Mouse (Mus musculus) embryonic facial prominence, embryonic 14.5 days (tissue): ENCODE results near the gene Atoh8. TPM values are rescaled to one million over a fixed set of nuclear protein-coding genes. Genes with fewer than 3 reads are reported as not detected.

ENCODE experiments used
- ATAC-seq: fragments of 200-750 bp; cut with Nextera tagmentation; 2 replicates; pipeline ENCODE4 v1.8.0; 2017; ENCODE audit warnings: low read depth, moderate number of reproducible peaks, moderate TSS enrichment
- DNase-seq: peaks from one replicate; pipeline ENCODE4 v3.0.0-alpha.2; 2015; ENCODE audit warnings: low spot score
- H3K27ac ChIP-seq: fragments of 300-500 bp; sonication (generic); replicated peaks from 2 replicates; pipeline ENCODE4 v1.5.1; 2014; ENCODE audit warnings: low read depth, mild to moderate bottlenecking, low read length, moderate library complexity
- H3K27me3 ChIP-seq: fragments of 300-500 bp; sonication (generic); replicated peaks from 2 replicates; pipeline ENCODE4 v1.6.1; 2014; ENCODE audit warnings: low read length; ENCODE audit not compliant: control insufficient read depth, insufficient read depth
- H3K36me3 ChIP-seq: fragments of 300-500 bp; sonication (generic); 2 replicates; pipeline ENCODE4 v1.6.1; 2014; ENCODE audit warnings: low read length, mixed read lengths; ENCODE audit not compliant: control insufficient read depth, insufficient read depth
- H3K4me1 ChIP-seq: fragments of 300-500 bp; sonication (generic); 2 replicates; pipeline ENCODE4 v1.6.1; 2014; ENCODE audit warnings: antibody characterized with exemption, low read length; ENCODE audit not compliant: control insufficient read depth, insufficient read depth
- H3K4me2 ChIP-seq: fragments of 300-500 bp; sonication (generic); 2 replicates; pipeline ENCODE4 v1.6.1; 2014; ENCODE audit warnings: low read depth, mild to moderate bottlenecking, low read length, moderate library complexity, mixed read lengths
- H3K4me3 ChIP-seq: fragments of 300-500 bp; sonication (generic); 2 replicates; pipeline ENCODE4 v1.5.1; 2014; ENCODE audit warnings: low read depth, mild to moderate bottlenecking, low read length
- H3K9ac ChIP-seq: fragments of 300-500 bp; sonication (generic); 2 replicates; pipeline ENCODE4 v1.6.1; 2014; ENCODE audit warnings: low read depth, mild to moderate bottlenecking, low read length, moderate library complexity, mixed read lengths
- H3K9me3 ChIP-seq: fragments of 300-500 bp; sonication (generic); 2 replicates; pipeline ENCODE4 v1.6.1; 2016; ENCODE audit warnings: low read length; ENCODE audit not compliant: control insufficient read depth
- WGBS: fragments of 180-500 bp; shearing (Covaris S2); extraction: QIAGEN DNeasy Blood & Tissue Kit; methylation state at CpG from one replicate; pipeline ENCODE4 v1.1.7; 2014; 5-methylcytosine and 5-hydroxymethylcytosine counted together
- polyA plus RNA-seq: library from polyadenylated mRNA; unstranded; fragments of >200 nt; fragmentation: Nextera tagmentation; extraction: Ambion mirVana; gene quantifications from 2 replicates; pipeline ENCODE4 v1.2.1, GENCODE M21; 2014

Atoh8 gene
- polyA plus RNA-seq, 1 experiment from 2014 or later, result 12.9 TPM

DNA sequence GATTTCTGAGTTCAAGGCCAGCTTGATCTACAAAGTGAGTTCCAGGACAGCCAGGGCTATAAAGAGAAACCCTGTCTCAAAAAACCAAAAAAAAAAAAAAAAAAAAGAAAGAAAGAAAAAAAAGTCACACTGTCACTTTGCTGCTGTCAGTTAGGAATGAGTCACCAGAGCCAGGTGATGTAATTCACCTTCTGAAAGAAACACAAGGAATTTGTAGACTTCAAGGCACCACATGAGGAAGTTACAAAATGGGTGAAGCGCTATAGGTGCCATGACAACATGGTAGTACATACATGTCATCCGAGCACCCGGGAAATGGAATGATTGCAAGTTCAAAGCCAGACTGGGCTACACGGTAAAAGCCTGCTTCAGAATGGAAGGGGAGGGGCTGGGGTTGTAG, 14.6 kb upstream of the Atoh8 start:
- Histone ChIP-seq H3K4me2 (no peak overlapping the region), H3K27me3 (no peaks in the 10 kb centered on the region; the same call in 1 of the 2 replicates), H3K9me3 (no peaks in the 10 kb centered on the region), H3K4me3 (no peak overlapping the region), H3K27ac (no peak overlapping the region), H3K4me1 (peaks cover 28% of the 10 kb centered on the region), H3K9ac (no peak overlapping the region), H3K36me3 (no peaks in the 10 kb centered on the region)
- DNase-seq, result no peak
- ATAC-seq, result no peak
- WGBS, result 85% methylated on average over 4 of the region's 4 CpGs

DNA sequence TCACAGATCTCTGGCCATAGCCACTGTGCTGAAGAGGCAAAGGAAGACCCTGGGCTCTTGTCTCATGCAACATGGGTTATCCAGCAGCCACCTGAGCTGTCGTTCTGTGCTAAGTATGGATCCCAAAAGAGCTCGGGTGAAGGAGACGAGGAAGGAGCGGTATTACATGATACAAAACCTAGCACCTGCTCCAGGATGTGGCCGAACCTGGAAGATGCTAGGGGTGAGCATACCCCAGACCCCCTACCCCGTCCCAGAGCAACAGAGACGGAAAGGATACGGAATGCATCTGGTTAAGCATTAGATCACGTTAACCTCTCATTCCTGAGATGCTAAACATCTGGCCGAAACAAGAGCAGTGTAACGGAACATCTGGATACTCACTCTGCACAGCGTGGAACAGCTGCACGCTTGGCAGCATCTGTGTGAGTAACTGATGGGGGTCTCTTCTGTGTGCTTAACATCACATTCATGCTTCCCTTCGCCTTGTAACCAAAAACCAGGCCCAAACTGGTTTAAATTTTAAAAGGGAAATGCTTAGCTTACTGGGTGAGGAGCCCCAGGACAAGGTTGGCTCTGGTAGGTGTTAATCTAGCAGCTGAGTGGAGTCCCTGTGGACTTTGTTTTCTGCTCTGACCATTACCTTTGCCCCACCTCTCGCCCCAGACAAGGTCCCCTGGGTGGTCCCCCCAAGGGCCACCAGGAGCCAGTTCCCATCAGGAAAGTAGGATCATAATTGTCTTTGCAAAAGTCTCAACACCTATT, 13.0 kb upstream of the Atoh8 start:
- Histone ChIP-seq H3K9ac (no peak overlapping the region), H3K27me3 (no peaks in the 10 kb centered on the region; the same call in 1 of the 2 replicates), H3K27ac (no peak overlapping the region; the same call in 1 of the 2 replicates), H3K4me2 (no peak overlapping the region), H3K36me3 (no peaks in the 10 kb centered on the region), H3K4me1 (peaks cover 41% of the 10 kb centered on the region), H3K9me3 (no peaks in the 10 kb centered on the region), H3K4me3 (no peak overlapping the region)
- 35% methylated on average over 15 of the region's 15 CpGs for WGBS
- DNase-seq (peak; percentile 91), ATAC-seq (peak; percentile 75)

DNA sequence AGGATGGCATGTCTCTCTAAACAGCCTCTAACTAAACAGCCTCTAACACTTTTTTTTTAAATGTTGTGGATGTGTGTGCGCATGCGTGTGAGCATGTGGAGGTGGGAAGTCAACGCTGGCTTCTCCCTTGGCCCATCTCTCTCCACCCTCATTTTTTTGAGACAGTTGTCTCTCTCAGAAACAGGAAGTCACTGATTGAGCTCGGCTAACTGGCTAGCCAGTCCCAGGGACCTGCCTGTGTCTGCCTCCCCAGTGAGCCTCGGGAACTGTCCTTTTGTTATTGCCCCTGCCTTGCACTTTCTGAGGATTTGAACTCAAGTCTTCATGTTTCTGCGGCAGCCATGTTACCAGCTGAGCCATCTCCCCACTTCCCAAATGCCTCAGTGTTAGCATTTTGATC, 10.9 kb upstream of the Atoh8 start:
- Histone ChIP-seq H3K9me3 (no peaks in the 10 kb centered on the region), H3K4me2 (no peak overlapping the region), H3K9ac (no peak overlapping the region), H3K4me1 (peaks cover 60% of the 10 kb centered on the region), H3K4me3 (no peak overlapping the region), H3K27me3 (no peaks in the 10 kb centered on the region; the same call in 1 of the 2 replicates), H3K27ac (no peak overlapping the region), H3K36me3 (no peaks in the 10 kb centered on the region)
- WGBS, result 79% methylated on average over 6 of the region's 6 CpGs
- no peak for ATAC-seq
- DNase-seq, result no peak

DNA sequence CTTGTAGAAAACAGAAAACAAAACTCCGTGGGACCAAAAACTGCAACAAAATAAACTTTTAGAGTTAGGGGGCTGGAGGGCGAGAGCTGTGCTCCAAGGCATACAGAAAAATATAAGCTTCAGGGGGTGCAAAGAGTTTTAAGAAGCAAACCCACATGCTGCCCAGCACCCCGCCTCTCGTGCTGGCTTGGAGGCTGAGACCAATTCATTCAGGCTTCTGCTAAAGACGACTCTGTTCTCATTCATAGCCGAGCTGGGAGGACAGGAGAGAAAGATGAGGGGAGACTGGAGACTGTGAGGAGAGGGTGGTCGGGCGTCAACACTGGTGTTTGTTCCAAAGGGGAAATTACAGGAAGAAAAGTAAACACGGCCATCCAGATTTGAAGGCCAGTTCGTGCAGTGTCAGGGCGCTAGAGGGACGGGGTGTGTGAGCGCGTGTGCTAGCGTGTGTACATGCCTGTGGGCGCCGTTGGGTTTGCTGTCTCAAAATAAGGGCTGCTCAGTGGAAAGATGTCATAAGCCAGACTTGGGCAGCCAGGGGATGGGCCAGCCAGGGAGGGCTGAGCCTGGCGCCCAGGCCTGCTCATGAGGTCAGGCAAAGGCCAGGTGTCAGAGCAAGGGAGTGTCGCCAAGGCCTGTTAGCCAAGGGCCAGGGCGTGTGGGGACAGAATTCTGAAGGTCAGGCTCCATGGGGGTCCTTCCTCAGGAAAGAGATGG, 9.3 kb upstream of the Atoh8 start:
- no peak overlapping the region for H3K4me3 ChIP-seq
- no peaks in the 10 kb centered on the region for H3K9me3 ChIP-seq
- H3K4me1 ChIP-seq, result peaks cover 64% of the 10 kb centered on the region
- peak overlapping the region; percentile 14 for H3K4me2 ChIP-seq
- peaks cover 4% of the 10 kb centered on the region for H3K27me3 ChIP-seq
- peak overlapping the region; percentile 23; the same call in 1 of the 2 replicates for H3K9ac ChIP-seq
- ATAC-seq (peak; percentile 42), DNase-seq (peak; percentile 50)
- 34% methylated on average over 20 of the region's 20 CpGs for WGBS
- no peaks in the 10 kb centered on the region for H3K36me3 ChIP-seq
- peak overlapping the region; percentile 88 for H3K27ac ChIP-seq

DNA sequence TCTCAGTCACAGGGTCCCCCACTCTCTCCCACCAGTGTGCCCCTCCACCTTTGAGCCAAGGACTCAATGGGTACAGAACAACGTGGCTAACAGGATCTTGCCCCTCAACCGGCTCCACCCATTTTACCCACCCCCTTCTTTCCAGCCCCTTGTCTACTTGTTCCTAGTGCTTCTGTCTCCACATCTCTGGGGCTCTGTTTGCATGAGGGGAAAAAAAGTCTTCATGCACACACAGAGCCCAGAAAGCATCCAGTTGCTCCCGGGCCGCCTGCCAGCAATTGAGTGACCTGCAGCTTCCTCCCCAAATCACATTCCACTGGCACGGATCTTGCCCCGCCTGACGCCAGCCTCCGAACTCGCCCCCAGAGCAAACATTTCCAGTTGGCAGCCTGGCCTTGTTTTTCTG, 8.8 kb upstream of the Atoh8 start:
- H3K27ac ChIP-seq, result peak overlapping the region; percentile 88
- H3K9me3 ChIP-seq, result no peaks in the 10 kb centered on the region
- H3K27me3 ChIP-seq, result peaks cover 8% of the 10 kb centered on the region
- peak overlapping the region; percentile 9; the same call in 1 of the 2 replicates for H3K9ac ChIP-seq
- no peaks in the 10 kb centered on the region for H3K36me3 ChIP-seq
- ATAC-seq (peak; percentile 82), DNase-seq (peak; percentile 98)
- H3K4me2 ChIP-seq, result peak overlapping the region; percentile 18
- WGBS, result 8% methylated on average over 9 of the region's 9 CpGs
- no peak overlapping the region for H3K4me3 ChIP-seq
- H3K4me1 ChIP-seq, result peaks cover 62% of the 10 kb centered on the region

DNA sequence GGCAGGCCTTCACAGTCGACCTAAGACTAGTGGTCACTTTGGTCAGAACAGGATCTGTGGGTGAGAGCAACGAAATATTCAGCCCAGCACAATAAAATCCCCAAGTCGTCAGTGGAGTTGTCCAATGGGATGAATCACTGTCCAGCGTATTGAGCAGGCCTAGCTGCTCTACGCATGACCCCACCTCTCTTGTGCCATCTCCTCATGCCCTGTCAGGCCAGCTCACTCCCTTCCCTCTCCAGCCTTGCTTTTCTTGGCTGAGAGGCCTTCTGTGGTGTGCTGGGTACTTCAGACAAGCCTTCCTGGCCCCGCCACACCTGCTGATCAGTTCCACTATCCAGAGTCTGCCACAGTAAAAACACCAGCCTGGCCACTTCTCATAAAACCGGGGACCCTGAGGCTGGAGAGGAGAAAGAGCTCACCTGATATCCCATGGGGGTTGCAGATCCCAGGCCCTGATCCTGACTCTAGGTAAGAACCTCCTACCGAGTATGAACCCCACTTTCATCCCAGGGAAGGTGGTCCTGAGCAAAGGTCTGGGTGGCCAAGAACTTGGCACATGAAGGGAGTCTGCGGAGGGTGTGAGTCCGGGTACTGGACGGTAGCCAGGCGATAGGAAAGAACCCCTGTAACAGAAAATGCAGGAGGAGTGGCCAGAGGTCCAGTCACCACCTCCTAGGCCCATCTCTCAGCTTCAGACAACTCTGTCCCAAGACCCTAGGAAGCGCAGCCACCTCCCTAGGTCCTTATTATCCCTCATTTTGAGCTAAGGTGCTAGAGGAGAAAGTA, 7.3 kb upstream of the Atoh8 start:
- Histone ChIP-seq H3K27me3 (peaks cover 13% of the 10 kb centered on the region), H3K9me3 (no peaks in the 10 kb centered on the region)
- 84% methylated on average over 13 of the region's 13 CpGs for WGBS

DNA sequence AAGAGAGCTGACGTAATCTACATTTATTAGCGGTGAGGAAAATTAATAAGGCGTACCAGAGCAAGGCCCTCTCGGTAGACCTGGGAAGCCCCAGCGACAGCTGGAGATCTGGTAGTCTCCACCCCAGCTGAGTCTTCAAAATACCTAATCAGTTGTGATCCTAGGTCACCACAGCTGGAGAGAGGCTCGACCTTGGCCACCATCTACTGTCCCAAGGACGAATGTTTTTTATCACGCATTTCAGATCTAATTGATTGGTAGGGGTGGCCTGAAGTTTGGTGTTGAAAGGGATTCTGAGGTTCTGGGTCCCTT, 6.4 kb upstream of the Atoh8 start:
- Histone ChIP-seq H3K27me3 (peaks cover 13% of the 10 kb centered on the region), H3K4me1 (peaks cover 46% of the 10 kb centered on the region), H3K9ac (no peak overlapping the region), H3K4me3 (no peak overlapping the region), H3K36me3 (no peaks in the 10 kb centered on the region), H3K4me2 (peak overlapping the region; percentile 9; the same call in 1 of the 2 replicates), H3K27ac (no peak overlapping the region), H3K9me3 (no peaks in the 10 kb centered on the region)
- 32% methylated on average over 8 of the region's 8 CpGs for WGBS
- ATAC-seq, result no peak
- peak; percentile 43 for DNase-seq

More for the DNA sequence above, 7.3 kb upstream of the Atoh8 start:
- ATAC-seq, result no peak
- Histone ChIP-seq H3K4me3 (no peak overlapping the region), H3K4me2 (no peak overlapping the region), H3K36me3 (no peaks in the 10 kb centered on the region), H3K27ac (no peak overlapping the region), H3K4me1 (peaks cover 48% of the 10 kb centered on the region), H3K9ac (no peak overlapping the region)
- DNase-seq, result no peak

DNA sequence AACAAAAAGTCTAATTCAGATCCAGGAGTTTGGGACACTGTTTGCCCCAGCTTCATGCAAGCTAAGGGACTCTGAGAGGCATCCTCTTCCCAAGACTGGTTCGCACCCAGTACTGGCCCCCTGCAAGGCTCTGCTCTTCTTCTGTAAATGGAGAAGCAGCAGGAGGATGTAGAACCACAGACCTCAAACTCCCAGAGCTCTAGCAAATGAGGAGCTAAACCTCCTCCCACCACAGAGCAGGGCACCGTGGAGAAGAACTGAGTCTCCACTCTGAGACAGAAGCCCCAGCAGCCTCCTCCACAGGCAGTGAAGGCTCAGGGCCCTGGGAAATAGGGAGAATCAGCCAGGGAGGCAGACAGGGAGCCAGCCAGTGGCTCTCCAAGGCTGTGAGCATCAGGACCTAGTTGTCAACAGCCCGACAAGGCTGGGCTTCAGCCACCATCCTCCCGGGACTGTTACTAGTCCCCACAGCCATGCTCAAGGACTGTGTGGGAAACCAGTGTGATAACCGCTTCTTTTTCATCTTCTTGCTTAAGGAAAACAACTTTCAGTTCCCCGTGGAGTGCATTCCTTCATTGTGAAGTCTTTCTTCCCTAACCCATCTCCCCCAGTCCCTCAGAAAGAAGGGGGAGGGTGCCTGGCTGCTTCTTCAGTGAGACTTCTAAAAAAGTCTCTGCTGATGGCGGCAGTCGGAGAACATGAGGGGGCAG, 5.9 kb upstream of the Atoh8 start:
- no peaks in the 10 kb centered on the region for H3K36me3 ChIP-seq
- H3K27me3 ChIP-seq, result peaks cover 13% of the 10 kb centered on the region; the same call in 1 of the 2 replicates
- H3K4me3 ChIP-seq, result no peak overlapping the region
- no peaks in the 10 kb centered on the region for H3K9me3 ChIP-seq
- peak; percentile 35 for DNase-seq
- peaks cover 46% of the 10 kb centered on the region for H3K4me1 ChIP-seq
- peak overlapping the region; percentile 59; the same call in 1 of the 2 replicates for H3K27ac ChIP-seq
- no peak for ATAC-seq
- peak overlapping the region; percentile 9; the same call in 1 of the 2 replicates for H3K4me2 ChIP-seq
- no peak overlapping the region for H3K9ac ChIP-seq
- 18% methylated on average over 8 of the region's 8 CpGs for WGBS
